Mouse (Mus musculus) neural tube, postnatal 0 days (tissue): ENCODE data around the gene Cldn34b4. TPM values are rescaled to one million over a fixed set of nuclear protein-coding genes. Genes with fewer than 3 reads are reported as not detected.

ENCODE experiments used
- polyA plus RNA-seq: library from polyadenylated mRNA; unstranded; fragments of >200 nt; fragmentation: Nextera tagmentation; extraction: Ambion mirVana; gene quantifications from 2 replicates; pipeline ENCODE4 v1.2.1, GENCODE M21; 2015

Cldn34b4 gene
- not detected in 2 replicates for polyA plus RNA-seq

DNA sequence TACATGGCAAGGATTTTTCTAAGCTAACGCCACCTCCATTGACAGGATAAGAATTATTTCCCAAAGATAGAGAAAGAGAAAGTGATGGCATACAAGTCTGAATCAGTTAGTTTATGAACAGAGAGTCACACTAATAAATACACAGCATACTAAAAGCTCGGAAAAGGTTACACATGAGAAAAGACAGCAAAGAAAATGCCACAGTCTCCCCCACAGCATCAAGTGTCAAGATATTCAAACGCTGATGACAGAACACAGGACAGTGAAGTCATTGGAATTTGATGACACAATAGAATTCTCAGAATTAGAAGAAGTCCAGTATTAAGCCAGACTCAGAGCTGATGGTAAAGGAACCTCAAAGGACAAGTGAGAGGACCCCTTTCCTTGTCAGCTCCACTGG lies at the start of gene Cldn34b4:
TSS of gene Cldn34b4 (plus strand) at position 301 of the 400 bp plus-strand sequence.

Other genes starting within 250 kb of the Cldn34b4 start
- gene Cldn34b3, start 129.0 kb upstream of the Cldn34b4 start, polyA plus RNA-seq: not detected in 2 replicates
- not detected in 2 replicates for gene Cldn34d, start 209.6 kb downstream of the Cldn34b4 start, polyA plus RNA-seq